Mouse (Mus musculus) embryonic fibroblast, embryonic 13.5 days (primary cell): ENCODE measurements around the gene Tvp23a.

Experiments
- CTCF ChIP-seq: IDR thresholded peaks from 2 replicates; pipeline ENCODE4 v1.5.1; 2011; ENCODE audit warnings: mild to moderate bottlenecking, control low read depth, low read length, moderate library complexity, borderline replicate concordance; ENCODE audit not compliant: insufficient read depth
- POLR2A ChIP-seq: IDR thresholded peaks from 2 replicates; pipeline ENCODE4 v1.6.1; 2011; ENCODE audit warnings: low read depth, mild to moderate bottlenecking, control low read depth, low read length, moderate library complexity

DNA sequence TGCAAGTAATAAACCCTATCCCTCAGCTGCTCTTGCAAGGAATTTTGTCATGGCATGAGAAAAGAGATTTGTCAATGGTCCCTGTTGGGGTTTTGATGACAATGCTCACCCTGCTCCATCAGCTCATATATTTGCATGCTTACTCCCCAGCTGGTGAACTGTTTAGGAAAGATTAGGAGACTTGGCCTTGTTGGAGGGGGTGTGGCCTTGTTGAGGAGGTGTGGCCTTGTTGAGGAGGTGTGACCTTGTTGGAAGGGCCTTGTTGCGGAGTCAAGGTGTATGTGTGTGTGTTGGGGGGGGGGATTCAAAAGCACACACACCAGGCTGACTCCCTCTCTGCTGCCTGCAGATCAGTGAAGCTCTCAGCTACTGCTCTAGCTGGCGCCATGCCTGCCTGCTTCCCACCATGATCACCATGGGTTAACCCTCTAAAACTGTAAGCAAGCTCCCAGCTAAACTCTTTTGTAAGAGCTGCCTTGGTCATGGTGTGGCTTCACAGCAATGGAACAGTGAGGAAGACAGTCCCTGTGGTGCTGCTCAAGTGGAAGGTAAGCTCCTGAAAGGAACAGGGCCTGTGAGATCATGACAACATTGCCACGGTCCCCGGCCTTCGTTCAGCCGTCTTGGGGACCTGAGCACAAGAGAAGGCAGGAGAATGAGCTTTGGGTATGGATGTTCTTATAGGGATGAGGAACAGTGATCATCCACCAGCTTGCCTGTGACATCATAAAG, 58.4 kb downstream of the Tvp23a start:
- TF ChIP-seq CTCF (no peak), POLR2A (no peak)
